Mouse (Mus musculus): ENCODE results near the gene Cd200r1. TPM values are rescaled to one million over a fixed set of nuclear protein-coding genes. Genes with fewer than 3 reads are reported as not detected.

Gene Cd200r1
- total and polyA plus RNA-seq, 3 experiments: 0.12 to 6.4 (median 2.8) TPM

GRCm38 (mm10) chr16:44757700-44758099 is 7.8 kb upstream of the Cd200r1 start:
- Histone ChIP-seq H3K27me3 (ENCODE audit: insufficient read depth, low read length) (peaks cover 24% of the 10 kb centered on the region), H3K4me3 (ENCODE audit: low read depth, low read length) (no peak overlapping the region), H3K9me3 (replicated peaks) (no peaks in the 10 kb centered on the region), H3K36me3 (replicated peaks) (no peaks in the 10 kb centered on the region), H3K4me1 (ENCODE audit: insufficient read depth, low read depth, low read length) (no peaks in the 10 kb centered on the region)
- TF ChIP-seq POLR2AphosphoS5 (IDR thresholded peaks at IDR 0.05; ENCODE audit: insufficient replicate concordance, low read depth, low read length) (no peak), GATA2 (IDR thresholded peaks at IDR 0.05; ENCODE audit: borderline replicate concordance, low read depth, low read length) (no peak), GATA1 (IDR thresholded peaks at IDR 0.05; ENCODE audit: borderline replicate concordance, low read length) (no peak), CTCF (IDR thresholded peaks at IDR 0.05; ENCODE audit: low read depth, low read length) (no peak), TAL1 (conservative IDR thresholded peaks at IDR 0.05; ENCODE audit: low read depth, low read length) (no peak)
- no peak for DNase-seq (ENCODE audit: low spot score)
- ATAC-seq (ENCODE audit: extremely low read depth, insufficient number of reproducible peaks, low FRiP score, poor library complexity, severe bottlenecking): no peak

- ATAC-seq (ENCODE audit: extremely low read depth, insufficient number of reproducible peaks, low FRiP score, poor library complexity, severe bottlenecking): no peak
- H3K9me3 ChIP-seq (replicated peaks): no peaks in the 10 kb centered on the region
- TF ChIP-seq GATA2 (IDR thresholded peaks at IDR 0.05; ENCODE audit: borderline replicate concordance, low read depth, low read length) (no peak), TAL1 (conservative IDR thresholded peaks at IDR 0.05; ENCODE audit: low read depth, low read length) (no peak), GATA1 (IDR thresholded peaks at IDR 0.05; ENCODE audit: borderline replicate concordance, low read length) (no peak), CTCF (IDR thresholded peaks at IDR 0.05; ENCODE audit: low read depth, low read length) (no peak), POLR2AphosphoS5 (IDR thresholded peaks at IDR 0.05; ENCODE audit: insufficient replicate concordance, low read depth, low read length) (no peak)
Measured at GRCm38 (mm10) chr16:44761811-44762210, 3.7 kb upstream of the Cd200r1 start.

GRCm38 (mm10) chr16:44766320-44766892 is 870 bp downstream of the Cd200r1 start:
- no peaks in the 10 kb centered on the region for H3K9me3 ChIP-seq (replicated peaks)
- peaks cover 5% of the 10 kb centered on the region; the same call in 1 of the 2 replicates for H3K27me3 ChIP-seq (ENCODE audit: insufficient read depth, low read length)
- DNase-seq (ENCODE audit: low spot score): no peak
- TF ChIP-seq TAL1 (conservative IDR thresholded peaks at IDR 0.05; ENCODE audit: low read depth, low read length) (no peak), POLR2AphosphoS5 (IDR thresholded peaks at IDR 0.05; ENCODE audit: insufficient replicate concordance, low read depth, low read length) (no peak), CTCF (IDR thresholded peaks at IDR 0.05; ENCODE audit: low read depth, low read length) (no peak)
- no peaks in the 10 kb centered on the region for H3K36me3 ChIP-seq (replicated peaks)
- ATAC-seq (ENCODE audit: extremely low read depth, insufficient number of reproducible peaks, low FRiP score, poor library complexity, severe bottlenecking): no peak
- peaks cover 16% of the 10 kb centered on the region for H3K4me1 ChIP-seq (ENCODE audit: insufficient read depth, low read depth, low read length)
- H3K4me3 ChIP-seq (ENCODE audit: low read depth, low read length): no peak overlapping the region

More at GRCm38 (mm10) chr16:44761811-44762210, 3.7 kb upstream of the Cd200r1 start:
- Histone ChIP-seq H3K36me3 (replicated peaks) (no peaks in the 10 kb centered on the region), H3K4me1 (ENCODE audit: insufficient read depth, low read depth, low read length) (peaks cover 8% of the 10 kb centered on the region), H3K27me3 (ENCODE audit: insufficient read depth, low read length) (peaks cover 7% of the 10 kb centered on the region), H3K4me3 (ENCODE audit: low read depth, low read length) (no peak overlapping the region)
- no peak for DNase-seq (ENCODE audit: low spot score)

GRCm38 (mm10) chr16:44767506-44767905 is 2.0 kb downstream of the Cd200r1 start:
- Histone ChIP-seq H3K27me3 (ENCODE audit: insufficient read depth, low read length) (peaks cover 5% of the 10 kb centered on the region; the same call in 1 of the 2 replicates), H3K4me1 (ENCODE audit: insufficient read depth, low read depth, low read length) (peaks cover 18% of the 10 kb centered on the region), H3K36me3 (replicated peaks) (no peaks in the 10 kb centered on the region), H3K4me3 (ENCODE audit: low read depth, low read length) (no peak overlapping the region), H3K9me3 (replicated peaks) (no peaks in the 10 kb centered on the region)
- no peak for ATAC-seq (ENCODE audit: extremely low read depth, insufficient number of reproducible peaks, low FRiP score, poor library complexity, severe bottlenecking)
- no peak for DNase-seq (ENCODE audit: low spot score)
- no peak for TF ChIP-seq TAL1 (conservative IDR thresholded peaks at IDR 0.05; ENCODE audit: low read depth, low read length)
- no peak for TF ChIP-seq POLR2AphosphoS5 (IDR thresholded peaks at IDR 0.05; ENCODE audit: insufficient replicate concordance, low read depth, low read length)
- TF ChIP-seq GATA1 (IDR thresholded peaks at IDR 0.05; ENCODE audit: borderline replicate concordance, low read length): no peak
- TF ChIP-seq GATA2 (IDR thresholded peaks at IDR 0.05; ENCODE audit: borderline replicate concordance, low read depth, low read length): no peak
- no peak for TF ChIP-seq CTCF (IDR thresholded peaks at IDR 0.05; ENCODE audit: low read depth, low read length)

- no peak overlapping the region for H3K4me3 ChIP-seq (ENCODE audit: low read depth, low read length)
- TF ChIP-seq POLR2AphosphoS5 (IDR thresholded peaks at IDR 0.05; ENCODE audit: insufficient replicate concordance, low read depth, low read length) (no peak), TAL1 (conservative IDR thresholded peaks at IDR 0.05; ENCODE audit: low read depth, low read length) (no peak), GATA1 (IDR thresholded peaks at IDR 0.05; ENCODE audit: borderline replicate concordance, low read length) (no peak), CTCF (IDR thresholded peaks at IDR 0.05; ENCODE audit: low read depth, low read length) (peak; percentile 43), GATA2 (IDR thresholded peaks at IDR 0.05; ENCODE audit: borderline replicate concordance, low read depth, low read length) (no peak)
- peaks cover 5% of the 10 kb centered on the region; the same call in 1 of the 2 replicates for H3K27me3 ChIP-seq (ENCODE audit: insufficient read depth, low read length)
- peak; percentile 58; the same call in 1 of the 2 replicates for ATAC-seq (ENCODE audit: extremely low read depth, insufficient number of reproducible peaks, low FRiP score, poor library complexity, severe bottlenecking)
- no peak for DNase-seq (ENCODE audit: low spot score)
- no peaks in the 10 kb centered on the region for H3K36me3 ChIP-seq (replicated peaks)
- peaks cover 19% of the 10 kb centered on the region for H3K4me1 ChIP-seq (ENCODE audit: insufficient read depth, low read depth, low read length)
- H3K9me3 ChIP-seq (replicated peaks): no peaks in the 10 kb centered on the region
Measured at GRCm38 (mm10) chr16:44767967-44768366, 2.4 kb downstream of the Cd200r1 start.

- DNase-seq (ENCODE audit: low spot score): no peak
- Histone ChIP-seq H3K4me3 (ENCODE audit: low read depth, low read length) (no peak overlapping the region), H3K27me3 (ENCODE audit: insufficient read depth, low read length) (no peaks in the 10 kb centered on the region), H3K36me3 (replicated peaks) (no peaks in the 10 kb centered on the region), H3K9me3 (replicated peaks) (no peaks in the 10 kb centered on the region), H3K4me1 (ENCODE audit: insufficient read depth, low read depth, low read length) (peaks cover 18% of the 10 kb centered on the region)
- TF ChIP-seq POLR2AphosphoS5 (IDR thresholded peaks at IDR 0.05; ENCODE audit: insufficient replicate concordance, low read depth, low read length) (no peak), GATA1 (IDR thresholded peaks at IDR 0.05; ENCODE audit: borderline replicate concordance, low read length) (no peak), TAL1 (conservative IDR thresholded peaks at IDR 0.05; ENCODE audit: low read depth, low read length) (no peak), GATA2 (IDR thresholded peaks at IDR 0.05; ENCODE audit: borderline replicate concordance, low read depth, low read length) (no peak), CTCF (IDR thresholded peaks at IDR 0.05; ENCODE audit: low read depth, low read length) (no peak)
- ATAC-seq (ENCODE audit: extremely low read depth, insufficient number of reproducible peaks, low FRiP score, poor library complexity, severe bottlenecking): peak; percentile 52
Measured at GRCm38 (mm10) chr16:44772577-44772976, 7.0 kb downstream of the Cd200r1 start.

All from G1E (cell line).